Mouse (Mus musculus) liver, embryonic 18 days (tissue): ENCODE results near the gene Naf1. TPM values are rescaled to one million over a fixed set of nuclear protein-coding genes. Genes with fewer than 3 reads are reported as not detected.

ENCODE experiments used
- polyA plus RNA-seq: library from polyadenylated mRNA; depleted of rRNA; stranded (reverse); fragments of >200 nt; gene quantifications from 2 replicates; pipeline ENCODE4 v1.2.3, GENCODE M21; 2012; rRNA removed

The Naf1 gene
- 1.8 and 2.4 TPM in 2 replicates for polyA plus RNA-seq

GRCm38 (mm10) chr8:66860023-66860422, at the start of gene Naf1:
TSS of gene Naf1 (plus strand) at chr8:66860217.

Other genes starting within 250 kb of the Naf1 start
- not detected in 2 replicates for gene Npy5r, start 172.1 kb upstream of the Naf1 start, polyA plus RNA-seq
- 0.02 and 0.03 TPM in 2 replicates for gene Npy1r, start 163.0 kb upstream of the Naf1 start, polyA plus RNA-seq